Mouse (Mus musculus): ENCODE data around the gene Srrt. TPM values are rescaled to one million over a fixed set of nuclear protein-coding genes. Genes with fewer than 3 reads are reported as not detected.
"Not testable (repeated sequence)": the region's sequence is repeated elsewhere in the genome, so short reads cannot be mapped to it uniquely, and the experiment has no call there.

The Srrt gene
- polyA plus RNA-seq, 1 experiment from 2014 or later, result 169 TPM

- no peaks in the 10 kb centered on the region for H3K36me3 ChIP-seq (ENCODE audit: control insufficient read depth, insufficient read depth, low read length)
- WGBS, result 54% methylated on average over 5 of the region's 5 CpGs
- H3K27me3 ChIP-seq (replicated peaks; ENCODE audit: control insufficient read depth, insufficient read depth, low read length), result peaks cover 25% of the 10 kb centered on the region
- ATAC-seq (replicated peaks; ENCODE audit: low FRiP score), result no peak
- H3K4me1 ChIP-seq (replicated peaks; ENCODE audit: control insufficient read depth, insufficient read depth, low read length), result peaks cover 16% of the 10 kb centered on the region
- H3K9ac ChIP-seq (ENCODE audit: low read depth, low read length), result no peak overlapping the region
- no peaks in the 10 kb centered on the region for H3K9me3 ChIP-seq (ENCODE audit: control insufficient read depth, low read length)
- DNase-seq (ENCODE audit: low spot score), result no peak
- H3K4me2 ChIP-seq, result no peak overlapping the region
- no peak overlapping the region for H3K27ac ChIP-seq (ENCODE audit: low read depth, low read length)
- H3K4me3 ChIP-seq (ENCODE audit: low read depth, low read length), result no peak overlapping the region
Measured at GRCm38 (mm10) chr5:137285045-137285444, 22.4 kb downstream of the Srrt start.

- Histone ChIP-seq H3K27me3 (replicated peaks; ENCODE audit: control insufficient read depth, insufficient read depth, low read length) (peaks cover 19% of the 10 kb centered on the region), H3K4me1 (replicated peaks; ENCODE audit: control insufficient read depth, insufficient read depth, low read length) (peaks cover 15% of the 10 kb centered on the region)
- 73% methylated on average over 5 of the region's 6 CpGs for WGBS
- not testable (repeated sequence) for H3K4me3 ChIP-seq (ENCODE audit: low read depth, low read length); H3K36me3 ChIP-seq (ENCODE audit: control insufficient read depth, insufficient read depth, low read length); H3K9ac ChIP-seq (ENCODE audit: low read depth, low read length); ATAC-seq (replicated peaks; ENCODE audit: low FRiP score); H3K4me2 ChIP-seq; H3K9me3 ChIP-seq (ENCODE audit: control insufficient read depth, low read length); DNase-seq (ENCODE audit: low spot score); H3K27ac ChIP-seq (ENCODE audit: low read depth, low read length)
Measured at GRCm38 (mm10) chr5:137284411-137284810, 23.1 kb downstream of the Srrt start.

GRCm38 (mm10) chr5:137277360-137278342, 29.8 kb downstream of the Srrt start:
- Histone ChIP-seq H3K9me3 (ENCODE audit: control insufficient read depth, low read length) (peaks cover 2% of the 10 kb centered on the region; the same call in 1 of the 2 replicates), H3K27me3 (replicated peaks; ENCODE audit: control insufficient read depth, insufficient read depth, low read length) (no peaks in the 10 kb centered on the region; the same call in 1 of the 2 replicates), H3K4me1 (replicated peaks; ENCODE audit: control insufficient read depth, insufficient read depth, low read length) (no peaks in the 10 kb centered on the region; the same call in 1 of the 2 replicates), H3K27ac (ENCODE audit: low read depth, low read length) (no peak overlapping the region), H3K4me2 (no peak overlapping the region), H3K9ac (ENCODE audit: low read depth, low read length) (no peak overlapping the region), H3K4me3 (ENCODE audit: low read depth, low read length) (no peak overlapping the region), H3K36me3 (ENCODE audit: control insufficient read depth, insufficient read depth, low read length) (no peaks in the 10 kb centered on the region)
- DNase-seq (ENCODE audit: low spot score) (no peak), ATAC-seq (replicated peaks; ENCODE audit: low FRiP score) (no peak)
- 62% methylated on average over 18 of the region's 18 CpGs for WGBS

- DNase-seq (ENCODE audit: low spot score) (no peak), ATAC-seq (replicated peaks; ENCODE audit: low FRiP score) (no peak)
- H3K4me2 ChIP-seq, result no peak overlapping the region
- 29% methylated on average over 17 of the region's 18 CpGs for WGBS
- no peaks in the 10 kb centered on the region; the same call in 1 of the 2 replicates for H3K9me3 ChIP-seq (ENCODE audit: control insufficient read depth, low read length)
- H3K4me1 ChIP-seq (replicated peaks; ENCODE audit: control insufficient read depth, insufficient read depth, low read length), result no peaks in the 10 kb centered on the region; the same call in 1 of the 2 replicates
- H3K4me3 ChIP-seq (ENCODE audit: low read depth, low read length), result no peak overlapping the region
- H3K27ac ChIP-seq (ENCODE audit: low read depth, low read length), result no peak overlapping the region
- H3K36me3 ChIP-seq (ENCODE audit: control insufficient read depth, insufficient read depth, low read length), result no peaks in the 10 kb centered on the region
- no peak overlapping the region for H3K9ac ChIP-seq (ENCODE audit: low read depth, low read length)
- no peaks in the 10 kb centered on the region for H3K27me3 ChIP-seq (replicated peaks; ENCODE audit: control insufficient read depth, insufficient read depth, low read length)
Measured at GRCm38 (mm10) chr5:137268131-137268910, 39.2 kb downstream of the Srrt start.

- no peaks in the 10 kb centered on the region for H3K9me3 ChIP-seq (ENCODE audit: control insufficient read depth, low read length)
Measured at GRCm38 (mm10) chr5:137264787-137265186, 42.7 kb downstream of the Srrt start.

GRCm38 (mm10) chr5:137263897-137264720, 43.4 kb downstream of the Srrt start:
- no peaks in the 10 kb centered on the region for H3K9me3 ChIP-seq (ENCODE audit: control insufficient read depth, low read length)
- H3K4me2 ChIP-seq, result no peak overlapping the region
- H3K36me3 ChIP-seq (ENCODE audit: control insufficient read depth, insufficient read depth, low read length), result no peaks in the 10 kb centered on the region
- 61% methylated on average over 14 of the region's 14 CpGs for WGBS
- H3K27me3 ChIP-seq (replicated peaks; ENCODE audit: control insufficient read depth, insufficient read depth, low read length), result no peaks in the 10 kb centered on the region
- no peaks in the 10 kb centered on the region; the same call in 1 of the 2 replicates for H3K4me1 ChIP-seq (replicated peaks; ENCODE audit: control insufficient read depth, insufficient read depth, low read length)
- no peak overlapping the region for H3K9ac ChIP-seq (ENCODE audit: low read depth, low read length)
- H3K27ac ChIP-seq (ENCODE audit: low read depth, low read length), result no peak overlapping the region
- no peak for ATAC-seq (replicated peaks; ENCODE audit: low FRiP score)
- H3K4me3 ChIP-seq (ENCODE audit: low read depth, low read length), result no peak overlapping the region
- no peak for DNase-seq (ENCODE audit: low spot score)

More at GRCm38 (mm10) chr5:137264787-137265186, 42.7 kb downstream of the Srrt start:
- H3K27ac ChIP-seq (ENCODE audit: low read depth, low read length), result no peak overlapping the region
- no peaks in the 10 kb centered on the region; the same call in 1 of the 2 replicates for H3K4me1 ChIP-seq (replicated peaks; ENCODE audit: control insufficient read depth, insufficient read depth, low read length)
- H3K4me2 ChIP-seq, result no peak overlapping the region
- H3K9ac ChIP-seq (ENCODE audit: low read depth, low read length), result no peak overlapping the region
- no peaks in the 10 kb centered on the region for H3K36me3 ChIP-seq (ENCODE audit: control insufficient read depth, insufficient read depth, low read length)
- H3K4me3 ChIP-seq (ENCODE audit: low read depth, low read length), result no peak overlapping the region
- WGBS, result 81% methylated on average over 11 of the region's 11 CpGs
- H3K27me3 ChIP-seq (replicated peaks; ENCODE audit: control insufficient read depth, insufficient read depth, low read length), result no peaks in the 10 kb centered on the region
- ATAC-seq (replicated peaks; ENCODE audit: low FRiP score), result no peak
- no peak for DNase-seq (ENCODE audit: low spot score)
